Mouse (Mus musculus): Measurements from ENCODE around the gene Maml3.
A peak's percentile ranks its signal among the peaks of the same experiment; 100 is the strongest.

DNA sequence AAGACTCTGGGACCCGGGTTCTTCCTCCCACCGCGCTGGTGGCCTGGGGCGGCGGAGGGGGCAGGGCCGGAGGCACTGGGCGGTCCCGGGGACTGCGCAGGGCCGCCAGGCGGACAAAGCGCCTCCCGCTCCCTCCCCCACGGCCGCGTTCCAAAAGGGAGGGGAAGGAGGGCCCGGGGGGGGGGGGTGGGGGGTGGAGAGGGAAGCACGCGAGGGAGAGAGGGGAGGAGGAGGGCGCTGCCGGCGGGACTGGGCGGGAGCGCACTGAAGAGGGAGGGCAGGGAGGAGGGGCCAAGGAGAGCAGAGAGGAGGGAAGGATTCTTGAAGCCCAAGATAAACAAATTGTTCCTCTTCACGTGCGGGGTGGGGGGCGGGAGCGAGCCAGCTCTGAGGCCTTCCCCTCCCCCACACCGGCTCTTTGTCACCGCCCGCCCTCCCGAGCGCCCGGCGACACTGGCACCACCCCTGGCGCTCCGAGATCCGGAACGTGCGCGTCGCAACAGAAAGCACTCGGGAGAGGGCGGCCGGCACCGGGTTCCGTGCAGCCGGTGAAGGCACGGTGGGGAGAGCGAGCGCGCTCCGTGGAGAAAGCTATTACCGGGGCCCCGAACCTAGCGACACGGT is 2.8 kb downstream of the Maml3 start:
- TF ChIP-seq CTCF (IDR thresholded peaks at IDR 0.05; ENCODE audit: borderline replicate concordance, extremely low read depth, insufficient read depth, insufficient read length) (no peak), POLR2A (IDR thresholded peaks at IDR 0.05; ENCODE audit: borderline replicate concordance, extremely low read depth, insufficient read depth, insufficient read length, poor library complexity, severe bottlenecking) (peak; percentile 58; the same call in 1 of the 2 replicates)

All from brain, embryonic 14.5 days (tissue).